Mouse (Mus musculus) spleen, adult 2 months (tissue): ENCODE measurements around the gene Wdr70.

Experiments
- CTCF ChIP-seq: fragments of 200-500 bp; IDR thresholded peaks from 2 replicates; pipeline ENCODE4 v1.5.1; 2011; ENCODE audit warnings: mild to moderate bottlenecking, inconsistent platforms; ENCODE audit not compliant: insufficient read depth, insufficient read length, insufficient replicate concordance; ENCODE audit errors: extremely low read depth
- POLR2A ChIP-seq: fragments of 200-500 bp; IDR thresholded peaks from 2 replicates; pipeline ENCODE4 v1.6.1; 2011; ENCODE audit warnings: low read depth, low read length, inconsistent platforms

GRCm38 (mm10) chr15:7872473-7872872 is 226.5 kb downstream of the Wdr70 start:
- TF ChIP-seq POLR2A = no peak
- no peak for TF ChIP-seq CTCF
